Mouse (Mus musculus): ENCODE measurements around the gene Lnx2.
A peak's percentile ranks its signal among the peaks of the same experiment; 100 is the strongest.

Gene Lnx2

DNA sequence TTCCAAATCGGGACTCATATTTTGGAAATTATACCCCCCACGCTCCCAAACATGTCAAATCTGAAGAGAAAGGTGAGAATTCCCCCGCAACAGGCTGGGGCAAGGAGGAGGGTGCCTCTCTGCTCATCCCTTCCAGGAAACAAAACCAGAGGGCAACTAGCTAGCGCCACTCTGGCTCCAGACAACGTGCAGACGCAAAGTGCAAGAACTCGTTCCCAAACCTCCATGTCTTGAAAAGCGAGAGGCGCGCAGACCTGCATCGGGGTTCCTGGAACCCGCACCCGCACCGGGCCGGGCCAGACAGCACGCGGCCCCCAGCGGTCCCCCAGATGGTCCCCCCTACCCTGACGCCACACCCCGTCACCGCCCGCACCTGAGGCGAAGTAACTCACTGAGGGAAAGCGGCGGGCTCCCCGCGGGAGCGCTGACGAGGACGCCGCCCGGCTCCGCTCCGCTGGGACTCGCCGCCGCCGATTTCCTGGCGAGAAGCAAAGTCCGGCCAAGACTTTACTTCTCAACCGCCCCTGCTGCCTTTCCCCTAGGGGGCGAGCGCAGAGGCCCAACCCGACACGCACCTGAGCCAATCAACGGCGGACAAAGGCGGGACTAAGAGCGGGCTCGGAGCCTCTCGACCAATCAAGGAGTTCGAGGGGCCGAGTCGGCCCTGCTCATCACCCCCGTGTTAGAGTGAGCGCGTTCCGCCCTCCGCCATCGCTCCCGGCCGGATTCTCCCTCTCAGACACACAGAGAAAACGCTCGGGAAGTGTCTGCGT lies at the start of gene Lnx2:
Gene Lnx2 (minus strand): TSS at position 561 of the 773 bp plus-strand sequence.
- DNase-seq (ENCODE audit: low spot score) = peak; percentile 95

DNA sequence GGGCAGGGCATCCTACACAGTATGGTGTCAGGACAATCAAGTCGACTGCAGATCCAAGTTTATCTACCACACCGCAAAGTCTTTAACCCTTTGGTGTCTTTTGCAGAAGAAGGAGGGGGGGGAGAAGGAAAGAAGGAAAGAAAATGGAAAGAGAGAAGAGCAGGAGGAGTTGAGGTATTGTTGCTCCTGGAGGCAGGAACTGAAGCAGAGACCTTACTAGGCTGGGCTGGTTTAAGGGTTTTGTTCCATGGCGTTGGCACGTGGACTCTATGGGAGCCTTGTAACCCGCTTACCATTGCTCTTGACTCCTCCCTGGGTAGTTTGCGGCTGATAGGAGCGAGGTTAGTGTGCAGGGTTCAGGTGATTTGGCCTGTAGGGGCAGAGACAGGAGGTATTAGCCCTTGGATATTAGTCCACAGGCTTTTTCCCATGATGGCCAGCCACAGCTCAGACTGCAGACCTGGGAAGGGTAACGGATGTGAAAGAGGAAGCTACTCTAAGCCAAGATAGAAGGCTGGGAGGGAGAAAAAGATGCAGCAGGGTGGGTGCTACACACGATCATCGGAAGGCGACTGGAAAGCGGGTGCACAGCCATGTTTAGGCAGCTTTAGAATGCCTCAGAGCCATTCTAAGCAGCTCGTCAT lies 49.3 kb upstream of the Lnx2 start:
- no peak for DNase-seq (ENCODE audit: low spot score)

DNA sequence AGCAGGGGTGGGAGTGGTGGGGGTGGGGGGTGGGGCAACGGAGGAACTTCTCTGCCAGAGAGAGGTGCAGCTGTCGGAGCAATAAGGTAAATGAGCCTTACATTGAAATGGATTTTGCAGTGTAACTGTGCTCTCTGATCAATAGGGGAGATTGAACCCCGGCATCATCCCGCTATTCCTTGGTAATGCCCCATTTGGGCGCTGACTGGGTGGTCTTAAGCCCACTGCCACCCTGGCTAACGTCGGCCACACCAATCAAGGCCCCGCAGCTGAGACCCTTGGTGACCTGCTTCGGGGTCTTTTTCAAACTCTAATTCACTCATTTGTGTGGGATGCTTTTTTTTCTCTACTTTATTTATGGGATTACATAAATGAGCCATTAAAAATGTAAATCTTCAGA lies 48.4 kb upstream of the Lnx2 start:
- no peak for DNase-seq (ENCODE audit: low spot score)

DNA sequence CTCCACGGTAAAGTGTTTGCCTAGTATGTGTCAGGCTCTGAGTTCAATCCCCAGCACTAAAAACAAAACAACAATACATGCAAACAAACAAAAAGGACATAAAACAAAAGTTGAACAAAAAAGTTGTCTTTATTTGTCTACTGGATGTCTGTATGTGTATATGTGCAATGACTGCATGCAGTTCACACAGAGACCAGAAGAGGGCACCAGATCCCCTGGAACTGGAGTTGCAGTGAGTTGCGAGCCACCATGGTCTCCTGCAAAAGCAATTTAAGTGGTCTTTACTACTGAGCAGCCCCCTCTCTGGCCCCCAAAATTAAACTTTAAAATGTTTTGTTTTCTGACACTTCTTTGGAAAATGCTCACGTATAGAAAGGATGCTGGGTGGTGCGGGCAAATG lies 44.8 kb upstream of the Lnx2 start:
- no peak for DNase-seq (ENCODE audit: low spot score)

DNA sequence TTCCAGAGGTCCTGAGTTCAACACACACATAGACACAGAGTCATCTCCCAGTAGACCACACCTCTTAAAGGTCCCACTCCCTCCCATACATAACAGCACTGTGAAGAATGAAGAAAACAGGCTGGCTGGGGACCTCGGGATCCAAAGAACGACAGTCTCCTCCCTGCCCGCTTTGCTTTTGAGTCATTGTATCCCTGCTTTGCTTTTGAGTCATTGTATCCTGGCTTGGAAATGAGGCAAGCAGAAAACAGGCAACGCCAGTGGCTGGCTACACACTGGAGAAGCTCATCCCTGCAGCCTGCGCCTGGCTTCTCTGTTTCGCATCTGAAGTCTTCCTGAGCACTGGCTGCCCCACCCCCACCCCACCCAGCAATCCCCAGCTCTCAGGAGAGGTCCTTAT lies 40.6 kb upstream of the Lnx2 start:
- DNase-seq (ENCODE audit: low spot score) = no peak

DNA sequence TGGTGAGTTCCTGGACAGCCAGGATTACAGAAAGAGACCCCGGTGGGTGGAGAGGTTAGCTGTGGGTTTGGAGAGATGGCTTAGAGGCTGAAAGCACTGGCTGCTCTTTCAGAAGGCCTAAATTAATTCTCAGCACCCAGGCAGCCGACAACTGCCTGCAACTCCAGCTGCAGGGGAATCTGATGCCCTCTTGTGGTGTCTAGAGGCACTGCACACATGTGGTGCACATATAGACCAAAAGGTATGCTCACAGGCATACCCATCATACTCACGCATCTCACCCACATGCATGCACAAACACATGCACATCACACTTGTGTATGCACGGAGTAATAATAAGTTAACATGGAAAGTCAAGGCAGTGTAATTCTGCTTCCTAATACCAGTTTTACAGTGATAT lies 39.2 kb upstream of the Lnx2 start:
- no peak for DNase-seq (ENCODE audit: low spot score)

DNA sequence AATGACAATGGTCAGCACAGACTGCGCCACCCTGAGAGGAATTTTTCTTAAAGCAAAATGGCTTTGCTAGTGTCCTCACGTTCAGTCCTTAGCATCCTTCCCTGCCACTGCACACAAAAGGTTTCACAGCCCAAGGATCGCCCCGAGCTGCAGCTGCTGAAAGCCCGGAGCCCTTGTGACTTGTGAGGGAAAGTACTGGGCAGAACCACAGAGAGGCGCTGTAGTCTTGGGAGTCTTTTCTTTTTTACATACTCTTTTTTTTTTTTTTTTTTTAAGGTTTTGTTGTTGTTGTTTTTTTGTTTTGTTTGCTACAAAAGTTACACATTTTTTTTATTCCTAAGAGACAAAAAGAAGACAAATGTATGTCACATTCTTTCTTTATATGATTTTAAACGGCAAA lies 38.4 kb upstream of the Lnx2 start:
- no peak for DNase-seq (ENCODE audit: low spot score)

DNA sequence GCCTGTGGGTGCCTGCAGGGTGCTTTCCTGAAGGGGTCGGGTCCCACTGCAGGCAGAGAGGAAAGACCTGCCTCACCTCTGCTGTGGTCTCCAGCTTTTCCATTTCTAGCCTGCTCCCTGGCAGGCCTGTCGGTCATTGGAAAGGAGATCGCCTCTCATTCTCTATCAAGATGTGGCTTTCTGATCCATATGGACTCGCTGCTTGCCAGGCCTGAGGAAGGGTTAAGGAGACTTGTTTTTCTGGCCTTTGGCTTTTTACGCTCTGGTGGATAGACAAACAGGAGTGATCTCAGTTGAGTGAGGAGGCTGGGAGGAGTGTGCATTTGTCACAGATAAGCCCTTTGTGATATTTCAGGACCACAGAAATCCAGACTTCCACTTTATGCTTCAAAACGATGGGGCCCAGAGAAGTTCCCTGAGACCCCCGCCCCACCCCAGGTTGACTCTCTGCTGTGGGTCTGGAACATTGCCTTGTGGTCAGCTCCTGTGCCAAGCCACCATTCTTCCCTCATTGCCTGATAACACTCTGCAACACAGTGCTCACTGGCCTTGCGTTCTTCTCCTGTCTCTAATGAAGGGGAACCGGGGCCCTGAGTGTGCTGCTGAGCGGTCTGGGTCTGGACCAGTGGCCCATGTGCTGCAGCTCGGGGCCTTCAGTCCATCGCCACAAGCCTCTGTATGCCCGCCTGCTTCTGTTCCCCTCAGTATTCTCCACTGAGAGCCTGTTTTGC lies 32.6 kb upstream of the Lnx2 start:
- no peak for DNase-seq (ENCODE audit: low spot score)

DNA sequence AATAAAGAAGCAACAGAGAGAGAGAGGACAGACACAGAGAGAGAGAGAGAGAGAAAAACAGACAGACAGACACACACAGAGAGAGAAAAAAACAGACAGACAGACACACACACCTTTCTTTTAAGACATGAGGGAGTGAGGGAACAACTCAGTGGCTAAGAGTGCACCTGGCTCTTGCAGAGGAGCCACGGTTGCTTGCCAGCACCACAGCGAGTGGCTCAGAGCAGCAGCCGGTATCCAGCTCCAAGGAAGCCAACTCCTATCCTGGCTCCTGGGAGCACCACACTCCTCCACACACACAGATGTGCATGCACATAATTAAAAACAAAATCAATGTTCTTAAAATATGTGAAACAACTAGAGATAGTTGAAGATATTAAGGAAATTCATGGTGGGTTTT lies 30.9 kb upstream of the Lnx2 start:
- no peak for DNase-seq (ENCODE audit: low spot score)

DNA sequence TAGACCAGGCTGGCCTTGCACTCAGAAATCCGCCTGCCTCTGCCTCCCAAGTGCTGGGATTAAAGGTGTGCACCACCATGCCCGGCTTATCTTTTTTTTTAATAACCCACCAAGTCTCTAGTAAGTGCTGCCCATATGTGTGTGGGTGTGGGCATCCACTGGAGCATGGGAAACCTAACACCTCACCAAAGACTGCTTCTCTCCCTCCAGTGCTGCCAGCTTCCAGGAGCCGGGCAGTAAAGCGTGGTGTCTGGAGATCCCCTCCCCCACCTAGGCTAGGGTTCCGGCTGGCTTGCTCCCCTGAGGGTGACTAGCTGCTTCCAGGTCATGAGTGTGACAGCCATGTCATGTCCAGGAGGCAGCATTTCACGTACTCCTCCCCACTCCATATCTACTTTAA lies 25.9 kb upstream of the Lnx2 start:
- no peak for DNase-seq (ENCODE audit: low spot score)

DNA sequence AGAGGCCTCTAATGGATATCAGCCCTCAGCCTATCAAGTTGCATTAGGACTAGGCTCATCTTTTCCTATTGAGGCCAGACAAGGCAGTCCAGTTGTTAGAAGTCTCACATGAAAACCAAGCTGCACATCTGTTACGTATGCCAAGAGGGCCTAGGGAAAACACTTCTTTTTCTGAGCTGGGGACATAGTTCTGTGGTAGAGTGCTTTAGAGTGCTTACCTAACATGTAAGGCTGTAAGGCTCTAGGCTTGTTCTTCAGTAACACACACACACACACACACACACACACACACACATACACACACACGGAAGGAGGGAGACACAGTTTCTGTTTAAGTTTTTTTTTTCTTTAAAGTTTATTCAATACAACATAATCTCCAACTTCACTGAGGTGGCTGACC lies 23.8 kb upstream of the Lnx2 start:
- no peak for DNase-seq (ENCODE audit: low spot score)

DNA sequence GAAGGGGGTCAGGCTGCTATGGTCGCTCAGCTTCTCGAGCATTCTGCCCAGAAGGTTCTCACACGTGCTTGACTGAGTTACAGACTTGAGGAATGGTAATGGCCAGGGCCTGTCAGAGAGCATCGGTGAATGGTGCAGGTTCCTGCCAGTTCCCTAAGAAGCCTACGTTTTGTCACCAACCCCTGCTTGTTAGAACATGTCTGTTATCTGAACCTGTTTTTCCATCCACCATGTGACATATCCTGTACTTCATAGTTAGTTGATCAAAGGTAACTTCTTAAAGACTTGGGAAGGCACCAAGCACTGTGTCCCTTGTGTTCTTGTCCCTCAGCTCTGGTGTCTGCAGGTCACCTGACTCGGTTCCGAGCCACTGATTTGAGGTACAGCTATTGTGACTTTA lies 22.3 kb upstream of the Lnx2 start:
- no peak for DNase-seq (ENCODE audit: low spot score)

DNA sequence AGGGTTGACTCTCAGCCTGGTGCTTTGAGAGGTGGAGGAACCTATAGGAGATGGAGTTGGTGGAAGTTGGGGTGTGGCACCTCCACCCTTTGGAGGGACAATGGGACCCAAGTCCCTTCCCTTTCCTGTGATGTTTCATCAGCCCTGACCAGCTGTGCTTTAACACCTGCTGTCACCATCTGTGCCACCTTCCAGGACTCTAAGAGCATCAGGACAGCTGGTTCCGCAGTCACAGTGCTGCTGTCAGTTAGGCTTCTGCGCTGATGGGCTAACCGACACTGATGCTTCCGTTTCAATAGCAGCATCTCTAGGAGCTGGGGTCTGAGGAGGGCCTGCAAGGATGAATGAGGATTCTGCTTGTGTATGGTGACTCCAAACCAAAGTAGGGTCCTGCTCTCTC lies 20.2 kb upstream of the Lnx2 start:
- no peak for DNase-seq (ENCODE audit: low spot score)

DNA sequence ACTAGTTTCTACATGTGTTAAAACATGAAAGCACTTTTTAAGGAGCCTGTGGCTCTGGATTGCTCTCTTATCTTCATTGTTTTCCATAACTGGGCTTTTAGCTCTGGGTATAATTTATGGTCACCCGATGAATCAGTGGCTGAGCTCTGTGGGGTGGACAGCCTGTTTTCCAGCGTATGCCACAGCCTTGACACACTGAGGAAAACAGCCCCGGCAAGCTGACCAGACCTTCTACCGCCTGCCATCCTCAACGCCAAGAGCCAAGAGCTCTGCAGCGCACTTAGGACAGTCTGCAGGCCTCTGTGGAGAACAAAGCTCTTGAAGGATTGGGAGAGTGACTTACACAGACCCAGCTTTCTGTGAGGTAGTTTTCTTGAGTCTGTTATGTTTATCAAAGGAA lies 17.9 kb upstream of the Lnx2 start:
- no peak for DNase-seq (ENCODE audit: low spot score)

DNA sequence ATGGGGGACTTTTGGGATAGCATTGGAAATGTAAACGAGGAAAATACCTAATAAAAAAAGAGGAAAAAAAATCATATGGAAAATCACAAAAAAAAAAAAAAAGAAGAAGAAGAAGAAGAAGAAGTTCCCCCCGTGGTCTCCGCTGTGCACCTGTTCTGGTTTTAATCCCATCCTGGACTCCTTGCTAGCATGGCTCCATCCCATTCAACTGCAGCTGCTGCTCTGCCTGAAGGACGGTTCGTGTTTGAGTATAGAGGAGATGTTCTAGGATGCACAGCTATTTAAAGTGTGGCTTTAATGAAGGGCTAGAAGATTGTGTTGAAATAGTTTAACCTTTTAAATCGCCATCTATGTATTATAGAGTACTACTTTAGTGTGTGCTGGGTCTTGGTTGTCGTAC lies 16.1 kb upstream of the Lnx2 start:
- DNase-seq (ENCODE audit: low spot score) = no peak

DNA sequence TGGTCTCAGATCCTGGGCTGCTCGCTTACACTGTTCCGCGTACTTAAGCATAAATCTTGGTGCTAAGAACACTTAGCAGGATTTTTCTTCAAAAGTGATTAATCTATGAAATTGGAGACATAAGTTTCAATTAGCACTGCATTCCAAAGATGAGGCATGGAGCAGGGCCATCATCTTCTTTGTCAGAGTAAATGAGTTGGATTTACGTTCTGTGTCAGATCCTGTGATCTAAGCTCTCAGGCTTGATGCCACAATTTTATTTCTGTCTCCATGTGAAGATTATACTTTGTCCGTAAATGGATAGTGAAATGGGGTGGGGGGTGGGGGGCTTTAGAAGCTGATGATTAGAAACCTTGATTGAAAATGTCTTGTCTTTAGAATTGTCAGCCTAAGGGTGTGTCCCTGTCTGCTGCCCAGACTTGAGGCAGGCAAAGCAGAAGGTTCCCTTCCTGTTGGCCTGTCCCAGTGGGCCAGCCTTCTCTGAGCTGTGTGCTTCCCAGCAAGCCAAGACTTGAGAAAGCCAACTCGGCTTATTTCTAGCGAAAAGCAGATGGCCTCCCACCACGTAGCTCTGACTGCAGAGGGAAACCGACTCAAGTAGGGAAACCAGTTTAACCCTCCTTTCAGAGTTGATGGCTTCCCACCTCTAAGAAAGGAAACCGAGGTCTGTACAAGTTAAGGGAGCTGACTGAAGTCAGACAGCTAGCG lies 14.0 kb upstream of the Lnx2 start:
- DNase-seq (ENCODE audit: low spot score) = no peak

DNA sequence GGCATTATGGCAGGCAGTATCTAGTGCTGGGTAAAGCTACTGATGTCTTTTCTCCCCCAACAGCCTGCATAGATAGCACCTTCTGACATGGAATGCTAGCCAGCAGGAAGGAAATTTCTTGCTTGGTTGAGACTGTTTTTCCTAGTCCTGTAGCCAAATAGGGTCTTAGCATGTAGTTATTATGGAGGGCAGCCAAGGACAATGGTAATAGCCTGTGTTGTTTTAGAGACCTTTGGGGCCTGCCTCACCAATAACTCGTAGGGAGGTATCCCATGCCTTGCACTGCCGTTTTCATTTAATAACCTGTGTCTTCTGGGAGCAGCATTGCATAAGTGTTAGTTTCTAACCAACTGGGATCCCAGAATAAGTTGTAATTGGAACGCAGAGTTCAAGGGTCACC lies 13.4 kb upstream of the Lnx2 start:
- DNase-seq (ENCODE audit: low spot score) = no peak

DNA sequence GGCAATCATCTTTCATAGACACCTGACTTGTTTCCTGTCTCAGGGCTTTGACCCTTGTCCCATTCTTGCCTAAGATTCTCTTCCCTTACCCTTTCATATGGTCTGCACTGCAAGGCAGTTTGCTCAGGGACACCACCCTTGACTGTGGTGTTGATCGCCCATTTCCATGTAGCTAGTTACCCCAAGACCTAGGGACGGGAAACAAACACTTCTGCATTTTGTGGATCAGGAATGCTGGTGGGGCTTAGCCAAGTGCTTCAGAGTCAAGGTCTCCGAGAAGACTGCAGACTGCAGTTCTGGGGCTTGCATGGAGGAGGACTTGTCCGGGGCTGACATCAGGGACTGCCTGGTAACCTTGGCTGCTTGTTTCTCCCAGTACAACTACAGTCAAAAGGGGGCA lies 10.4 kb upstream of the Lnx2 start:
- no peak for DNase-seq (ENCODE audit: low spot score)

DNA sequence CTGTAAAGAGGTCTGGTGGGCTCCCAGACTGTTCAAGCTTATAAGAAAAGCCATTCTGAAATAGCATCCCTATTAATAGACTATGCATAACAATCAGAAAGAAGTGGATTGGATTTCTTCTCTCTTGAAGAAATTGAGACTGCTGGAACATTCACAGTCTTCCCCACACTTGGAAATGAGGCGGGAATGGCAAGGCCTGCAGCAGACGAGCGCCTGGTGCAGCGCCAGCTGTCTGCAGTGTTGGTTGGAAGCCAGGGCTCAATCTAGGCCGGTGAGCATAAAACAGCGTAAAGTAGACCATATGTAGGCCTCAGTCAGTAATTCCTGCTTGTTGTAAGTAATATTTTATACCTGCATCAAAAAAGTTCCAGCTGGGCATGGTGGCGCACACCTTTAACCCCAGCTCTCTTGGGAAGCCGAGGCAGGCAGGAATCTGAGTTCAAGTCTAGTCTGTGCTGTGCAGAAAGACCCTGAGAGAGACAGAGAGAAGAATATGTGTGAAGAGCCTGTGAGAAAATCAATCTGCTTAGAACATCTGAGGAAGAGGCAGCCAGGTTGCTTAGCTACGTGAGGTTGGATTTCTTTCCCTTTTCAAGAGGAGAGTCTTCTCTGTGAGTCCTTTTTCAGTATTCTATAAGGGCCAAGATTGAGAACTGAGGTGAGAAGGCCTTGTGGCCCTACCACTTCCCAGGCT lies 9.0 kb upstream of the Lnx2 start:
- DNase-seq (ENCODE audit: low spot score) = no peak

DNA sequence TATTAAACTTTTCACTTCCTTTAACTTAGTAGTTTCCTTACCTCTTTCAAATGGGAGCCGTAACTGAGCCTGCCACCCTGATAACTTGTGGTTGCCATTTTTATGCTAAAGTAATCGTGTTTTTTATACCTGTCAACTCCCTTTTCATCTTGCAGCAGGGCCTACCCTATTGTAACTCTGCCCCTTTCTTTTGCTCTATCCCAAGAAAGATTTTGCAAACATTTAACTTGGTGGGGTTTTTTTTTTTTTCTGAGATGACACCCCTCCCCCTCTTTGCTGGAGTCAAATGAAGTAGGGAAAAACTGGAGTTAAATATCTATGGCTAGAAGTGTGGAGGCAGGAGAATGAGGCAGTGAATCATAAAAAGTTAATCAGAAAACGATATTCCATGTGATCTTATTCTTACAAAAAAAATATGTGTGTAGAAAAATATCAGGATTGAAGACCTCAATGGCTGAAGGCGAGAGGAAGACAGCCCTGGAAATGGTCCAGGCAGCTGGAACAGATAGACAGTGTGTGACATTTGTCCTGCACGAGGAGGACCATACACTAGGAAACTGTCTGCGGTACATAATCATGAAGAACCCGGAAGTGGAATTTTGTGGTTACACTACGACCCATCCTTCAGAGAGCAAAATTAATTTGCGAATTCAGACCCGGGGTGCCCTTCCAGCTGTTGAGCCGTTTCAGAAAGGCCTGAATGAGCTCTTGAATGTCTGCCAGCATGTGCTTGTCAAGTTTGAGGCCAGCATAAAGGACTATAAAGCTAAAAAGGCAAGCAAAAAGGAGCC lies 1.9 kb upstream of the Lnx2 start:
- DNase-seq (ENCODE audit: low spot score) = no peak

DNA sequence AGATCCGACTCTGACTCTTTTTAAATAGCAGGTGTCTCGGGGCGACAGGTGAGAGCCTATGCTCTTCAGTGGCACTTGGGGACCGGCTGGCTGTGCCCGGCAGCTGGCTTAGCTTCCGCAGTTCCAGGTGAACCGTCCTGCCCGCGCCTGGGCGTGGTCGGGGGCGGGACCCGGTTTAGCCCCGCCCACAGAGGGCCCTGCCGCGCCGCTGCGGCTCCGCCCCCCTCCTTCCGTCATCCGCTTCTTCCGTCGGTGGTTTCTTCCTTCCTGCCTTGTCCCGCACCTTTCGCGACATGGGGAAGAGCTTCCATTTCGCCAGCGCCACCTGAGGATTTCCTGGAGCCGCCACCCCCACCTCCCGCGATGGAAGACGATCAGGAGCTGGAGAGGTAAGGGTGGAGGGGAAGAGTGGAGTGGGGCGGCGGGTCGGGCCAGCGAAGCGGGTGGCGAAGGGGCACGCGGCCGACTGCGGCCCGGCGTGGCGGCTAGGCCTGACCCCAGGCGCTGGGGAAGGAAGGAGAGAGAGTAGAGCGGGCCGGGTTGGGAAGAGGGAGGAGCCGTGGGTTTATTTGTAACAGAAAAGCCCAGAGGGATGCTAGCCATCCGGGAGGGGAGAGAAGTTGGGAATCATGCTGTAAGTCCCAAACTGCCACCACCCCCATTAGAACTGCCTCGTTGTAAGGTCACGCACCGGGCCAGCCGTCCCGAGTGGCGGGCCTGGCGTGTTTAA lies 1.1 kb upstream of the Lnx2 start:
- DNase-seq (ENCODE audit: low spot score) = peak; percentile 93

Measured in T-cell, adult 2 months (primary cell).